Mouse (Mus musculus): Measurements from ENCODE around the gene Vopp1.

GRCm38 (mm10) chr6:57702376-57702742 is 122.6 kb downstream of the Vopp1 start, which contains the start of gene Lancl2:
- TF ChIP-seq GATA1 (IDR thresholded peaks at IDR 0.05; ENCODE audit: borderline replicate concordance, low read length) (no peak), FLI1 (IDR thresholded peaks at IDR 0.05; ENCODE audit: low read length) (no peak)
